Mouse (Mus musculus): ENCODE results near the gene Abat. TPM values are rescaled to one million over a fixed set of nuclear protein-coding genes. Genes with fewer than 3 reads are reported as not detected.

Abat gene
- total RNA-seq, 4 experiments from 2014 or later = 0.94 to 1.8 (median 1.5) TPM

DNA sequence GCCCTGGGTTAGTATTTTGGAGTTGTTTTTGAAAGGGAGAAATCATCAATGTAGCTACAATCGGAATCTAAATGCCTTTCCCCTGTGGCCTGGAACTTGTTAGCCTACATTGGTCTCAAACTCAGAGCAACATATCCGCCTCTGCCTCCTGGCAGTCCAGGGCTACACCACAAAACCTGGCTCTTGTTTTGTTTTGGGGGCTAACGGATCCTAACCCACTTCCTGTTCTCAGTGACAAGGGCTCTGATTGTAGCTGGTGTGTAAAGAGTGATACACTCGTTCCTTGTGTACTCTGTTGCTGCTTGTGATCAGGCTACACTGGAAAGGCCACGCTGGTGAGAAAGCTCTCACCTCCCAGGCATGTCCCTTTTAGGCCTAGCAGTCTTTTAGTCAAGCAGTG, 118.2 kb downstream of the Abat start:
- no peak for DNase-seq (ENCODE audit: low spot score in 2 of 2)

DNA sequence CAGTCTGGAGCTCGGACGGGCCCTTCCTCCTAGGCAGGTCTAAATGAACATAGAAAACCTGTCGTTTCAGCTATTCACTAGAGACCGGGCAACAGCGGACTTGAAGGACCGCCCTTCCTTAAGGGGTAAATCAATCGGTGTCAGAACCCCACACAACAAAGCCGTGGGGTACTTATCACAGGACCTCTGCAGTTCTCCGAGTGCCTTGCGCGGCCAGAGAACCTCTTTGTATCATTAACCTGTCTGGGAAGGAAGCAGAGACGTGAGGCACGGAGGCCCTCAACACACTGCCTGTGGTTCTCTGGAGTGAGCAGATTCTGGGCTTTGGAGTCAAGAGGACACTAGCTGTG, 123.6 kb downstream of the Abat start:
- DNase-seq (ENCODE audit: low spot score in 2 of 2) = no peak

DNA sequence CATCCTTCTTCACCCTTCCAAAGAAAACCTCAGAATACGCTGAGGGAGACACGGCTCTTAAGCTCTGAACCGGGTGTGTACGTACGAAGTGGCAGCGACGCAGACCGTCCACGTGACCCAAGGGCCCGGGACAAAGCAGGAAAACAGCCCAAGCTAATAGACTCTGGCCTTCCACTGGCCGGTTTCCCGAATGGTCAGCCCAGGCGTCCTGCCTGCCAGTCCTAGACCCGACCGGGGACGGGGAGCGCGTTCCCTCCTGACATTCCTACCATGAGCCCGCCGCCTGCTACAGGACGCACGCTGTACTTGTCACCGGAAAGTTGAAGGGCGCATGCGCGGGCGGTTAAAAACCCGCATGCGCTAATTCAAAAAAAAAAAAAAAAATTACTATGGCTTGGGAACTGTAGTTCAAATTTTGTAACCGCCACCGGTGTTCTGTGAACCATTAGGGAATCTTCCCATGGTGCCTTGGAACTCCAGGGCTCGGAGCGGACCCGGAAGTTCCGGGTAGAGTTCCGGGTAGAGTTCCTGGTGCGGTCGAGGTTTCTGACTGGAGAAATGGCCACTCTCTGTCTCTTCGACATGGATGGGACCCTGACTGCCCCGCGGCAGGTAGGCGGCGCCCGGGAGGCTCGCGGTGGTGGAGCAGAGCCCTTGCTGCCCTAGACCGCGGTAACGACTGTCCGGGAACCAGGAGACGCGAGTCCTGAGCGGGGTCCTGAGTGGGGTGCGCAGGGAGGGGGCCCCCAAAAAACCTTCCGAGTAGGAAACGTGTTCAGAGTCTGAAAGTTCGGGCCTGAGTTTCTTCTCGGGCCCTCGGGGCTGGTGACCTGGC, 124.2 kb downstream of the Abat start, which contains the start of the genes Pmm2 and Tmem186:
Pmm2 (plus strand) TSS at position 458 of the 835 bp plus-strand sequence.
Tmem186 (minus strand) TSS at position 496 of the 835 bp plus-strand sequence.
- DNase-seq (ENCODE audit: low spot score in 2 of 2) = peak; percentile 63 to 80

DNA sequence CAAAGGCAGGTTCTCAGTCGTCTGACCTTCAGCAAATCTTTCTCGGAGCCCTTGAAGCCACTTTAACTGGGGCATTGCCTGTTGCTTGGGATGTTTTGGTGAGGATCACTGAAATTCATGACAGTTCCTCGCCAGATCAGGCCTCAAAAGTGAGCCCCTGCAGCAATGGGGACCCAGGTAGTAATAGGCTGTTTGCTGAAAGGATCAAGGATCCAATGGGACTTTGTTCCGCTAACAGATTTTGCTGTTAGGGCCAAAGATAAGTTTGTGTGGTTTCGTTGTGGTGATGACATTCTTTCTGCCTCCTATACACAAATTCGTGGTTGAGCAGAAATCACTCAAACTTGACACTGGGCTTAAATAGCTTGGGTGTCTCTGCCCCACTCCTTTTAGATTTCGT, 124.9 kb downstream of the Abat start:
- DNase-seq (ENCODE audit: low spot score in 2 of 2) = no peak

DNA sequence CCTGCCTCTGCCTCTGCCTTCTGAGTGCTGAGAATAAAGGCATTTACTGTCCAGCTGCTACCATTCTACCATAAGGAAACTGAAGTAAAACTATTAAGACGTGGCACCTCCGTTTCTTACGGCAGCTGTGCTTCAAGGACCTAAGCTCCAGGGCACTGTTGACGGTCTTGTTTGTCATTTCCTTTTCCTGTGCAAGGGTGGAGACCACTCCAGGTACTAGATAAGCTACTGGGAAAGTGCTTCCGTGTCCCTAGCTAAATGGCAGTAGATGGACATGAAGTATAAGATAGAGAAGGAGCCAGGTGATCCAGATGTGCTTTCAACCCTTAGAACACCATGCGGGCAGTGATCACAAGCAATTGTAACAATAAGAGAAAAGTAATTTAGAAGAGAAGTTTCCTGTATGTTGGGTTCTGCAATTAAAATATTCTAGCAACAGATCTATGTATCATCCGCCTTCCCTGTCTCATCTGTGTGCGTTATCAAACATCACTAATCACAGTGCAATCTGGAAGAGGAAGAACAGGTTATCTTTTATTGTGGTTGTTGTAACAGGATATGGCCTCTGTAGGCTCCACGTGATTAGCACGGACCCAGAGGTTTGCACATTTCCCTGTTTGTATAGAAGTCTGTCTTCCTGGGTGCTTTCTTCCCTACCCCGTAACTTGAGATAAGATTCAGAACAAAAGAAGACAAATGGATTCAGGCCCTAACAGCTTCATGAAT, 126.4 kb downstream of the Abat start:
- DNase-seq (ENCODE audit: low spot score in 2 of 2) = no peak

DNA sequence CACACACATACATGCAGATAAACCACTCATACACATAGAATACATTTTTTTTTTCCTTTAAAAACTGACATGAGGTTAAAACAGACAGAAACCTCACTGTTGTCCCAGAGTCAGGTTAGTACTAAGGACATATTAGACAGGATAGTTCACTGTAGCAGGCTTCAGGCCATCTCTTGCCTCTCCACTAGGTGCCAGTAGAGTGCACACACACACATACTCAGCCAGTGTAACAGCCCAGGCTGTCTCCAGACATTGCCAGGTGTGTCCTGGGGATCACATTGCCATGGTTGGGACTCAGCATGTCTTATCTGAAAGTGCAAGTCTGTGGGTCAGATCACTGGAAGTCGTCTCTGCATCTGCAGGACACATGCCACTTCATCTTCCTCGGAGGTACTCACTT, 130.6 kb downstream of the Abat start:
- DNase-seq (ENCODE audit: low spot score in 2 of 2) = no peak

DNA sequence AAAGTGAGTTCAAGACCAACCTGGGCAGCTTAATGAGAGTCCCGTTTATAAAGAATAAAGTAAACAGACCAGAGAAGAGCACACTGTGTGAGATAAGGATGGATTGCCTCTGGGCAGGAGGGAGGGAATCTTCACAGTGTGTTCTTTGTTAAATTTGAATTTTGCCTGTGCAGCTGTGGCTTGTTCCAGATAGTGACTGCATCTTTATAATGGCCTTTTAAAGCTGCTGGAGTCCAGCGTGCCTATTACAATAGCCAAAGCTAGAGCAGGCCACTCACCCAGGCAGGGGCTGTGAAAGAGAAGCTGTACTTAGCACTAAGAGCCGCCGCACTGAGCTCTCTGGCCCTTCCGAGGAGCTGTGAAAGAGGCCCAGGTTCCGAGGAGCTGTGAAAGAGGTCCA, 132.3 kb downstream of the Abat start:
- no peak for DNase-seq (ENCODE audit: low spot score in 2 of 2)

DNA sequence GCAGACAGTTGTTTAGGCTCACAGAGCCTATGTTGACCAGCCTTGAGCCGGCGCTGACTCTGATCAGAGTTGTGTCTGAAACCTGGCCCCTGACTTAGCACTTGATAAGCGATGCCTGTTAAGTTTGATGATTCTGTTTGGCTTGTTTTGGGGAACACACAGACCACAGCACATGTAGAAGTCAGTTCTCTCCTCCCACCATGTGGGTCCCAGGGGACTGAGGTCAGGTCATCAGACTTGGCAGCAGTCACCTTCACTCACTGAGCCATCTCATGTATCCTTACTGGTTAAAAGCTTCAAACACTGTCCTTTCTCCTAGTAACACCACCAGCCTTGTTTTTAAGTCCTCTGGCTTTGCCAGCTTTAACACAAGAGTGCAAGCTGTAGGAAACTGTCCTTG, 136.8 kb downstream of the Abat start:
- no peak for DNase-seq (ENCODE audit: low spot score in 2 of 2)

DNA sequence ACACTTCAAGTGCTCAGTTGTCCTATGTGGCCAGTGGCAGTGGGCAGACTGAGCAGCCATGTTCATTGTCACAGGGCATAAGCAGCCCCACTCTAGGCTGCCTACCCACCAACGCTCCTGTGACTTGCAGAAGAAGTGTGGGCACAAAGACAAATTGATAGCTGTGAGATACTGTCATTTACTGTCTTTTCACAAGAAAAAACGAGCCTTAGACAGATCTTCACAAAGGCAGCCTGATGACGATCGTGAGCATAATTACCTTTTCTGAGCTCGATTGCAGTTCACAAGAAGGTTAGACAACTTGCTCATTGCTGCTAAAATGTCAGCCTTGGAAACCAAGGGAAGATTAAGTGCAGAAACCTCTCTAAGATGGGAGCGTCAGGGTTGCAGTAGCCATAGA, 141.9 kb downstream of the Abat start:
- DNase-seq (ENCODE audit: low spot score in 2 of 2) = no peak

DNA sequence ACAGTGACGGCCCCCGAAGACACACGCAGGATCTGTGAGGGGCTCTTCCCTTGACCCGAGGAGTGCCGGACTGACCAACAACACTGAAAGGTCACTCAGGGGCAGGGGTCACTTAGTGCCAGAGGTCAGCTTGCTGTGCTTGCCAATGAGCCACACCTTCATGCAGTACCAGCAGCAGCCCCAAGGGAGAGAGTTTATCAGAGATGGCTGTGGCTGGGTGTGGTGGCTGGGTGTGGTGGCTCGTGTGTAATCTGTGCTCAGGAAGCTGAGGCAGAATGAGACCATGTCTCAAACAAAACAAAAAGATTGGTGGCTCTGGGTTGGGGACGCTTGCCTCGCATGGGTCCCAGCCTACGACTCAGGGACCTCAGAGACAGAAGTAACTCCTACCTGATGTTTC, 142.4 kb downstream of the Abat start:
- no peak for DNase-seq (ENCODE audit: low spot score in 2 of 2)

DNA sequence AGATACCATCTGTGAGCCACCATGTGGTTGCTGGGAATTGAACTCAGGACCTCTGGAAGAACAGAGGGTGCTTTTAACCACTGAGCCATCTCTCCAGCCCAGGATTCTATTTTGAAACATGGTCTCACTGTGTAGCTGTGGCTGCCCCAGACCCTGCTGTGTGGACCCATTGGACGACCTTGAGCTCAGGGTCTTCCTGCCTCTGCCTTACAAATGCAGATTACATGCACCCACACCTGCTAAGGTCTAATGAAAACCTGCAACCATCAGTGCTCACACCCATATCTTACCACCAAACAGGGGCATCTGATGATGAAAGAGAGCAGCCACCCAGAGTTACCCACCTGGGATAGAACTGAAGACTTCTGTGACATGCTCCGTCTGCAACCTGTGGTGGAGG, 143.0 kb downstream of the Abat start:
- no peak for DNase-seq (ENCODE audit: low spot score in 2 of 2)

DNA sequence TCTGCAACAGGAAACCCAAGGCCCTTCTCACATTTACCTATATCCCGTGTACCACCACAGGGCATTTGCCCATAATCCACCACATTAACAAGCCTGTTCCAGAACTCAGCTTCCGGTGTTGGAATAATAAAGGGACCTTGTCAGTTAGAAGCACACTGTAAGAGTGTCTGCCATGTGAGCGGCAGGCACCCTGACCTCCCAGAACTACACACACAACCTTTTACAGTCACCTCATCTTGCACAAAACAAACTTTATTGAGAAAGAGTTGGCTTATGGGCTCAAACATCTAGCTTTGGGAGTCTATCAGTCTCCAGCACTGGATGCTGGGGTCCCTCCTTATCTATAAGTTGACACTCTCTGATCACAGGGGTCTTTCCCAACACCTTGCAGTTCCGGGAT, 145.1 kb downstream of the Abat start:
- DNase-seq (ENCODE audit: low spot score in 2 of 2) = no peak

DNA sequence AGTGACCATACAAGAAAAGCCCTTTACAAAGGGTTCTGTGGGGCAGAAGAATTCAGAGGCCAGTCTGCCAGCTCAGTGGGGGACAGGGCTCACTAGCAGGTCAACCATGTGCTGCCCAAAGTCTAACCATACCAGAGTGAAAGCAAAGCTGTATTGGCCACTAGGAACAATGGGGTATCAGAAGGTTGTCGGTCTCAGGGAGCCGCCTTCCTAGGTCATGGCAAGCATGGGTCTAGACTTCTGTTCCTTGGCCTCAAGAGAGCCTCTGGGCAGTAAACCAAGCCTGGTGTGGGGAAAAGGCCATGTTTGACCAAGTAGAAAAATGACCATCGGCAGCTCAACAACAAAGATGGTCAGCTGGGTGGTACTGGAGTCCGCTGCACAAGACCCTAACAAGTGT, 145.5 kb downstream of the Abat start:
- DNase-seq (ENCODE audit: low spot score in 2 of 2) = no peak

DNA sequence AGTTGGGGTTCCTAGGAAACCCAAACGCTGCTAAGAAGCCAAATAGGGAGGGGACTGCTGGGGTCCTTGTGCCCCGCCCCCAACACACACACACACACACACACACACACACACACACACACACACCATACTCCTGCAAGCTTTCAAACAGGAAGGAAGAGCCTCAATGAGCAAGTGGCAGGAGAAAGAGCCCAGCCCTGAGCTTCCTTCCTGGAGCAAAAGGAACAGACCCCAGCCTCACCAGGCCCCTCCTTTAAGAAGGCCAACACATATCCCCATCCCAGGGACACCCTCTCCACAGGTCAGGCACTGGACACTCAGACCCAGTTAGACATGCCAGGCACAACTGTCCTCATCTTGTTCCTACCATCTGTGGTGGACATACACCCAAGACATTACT, 149.8 kb downstream of the Abat start:
- no peak for DNase-seq (ENCODE audit: low spot score in 2 of 2)

DNA sequence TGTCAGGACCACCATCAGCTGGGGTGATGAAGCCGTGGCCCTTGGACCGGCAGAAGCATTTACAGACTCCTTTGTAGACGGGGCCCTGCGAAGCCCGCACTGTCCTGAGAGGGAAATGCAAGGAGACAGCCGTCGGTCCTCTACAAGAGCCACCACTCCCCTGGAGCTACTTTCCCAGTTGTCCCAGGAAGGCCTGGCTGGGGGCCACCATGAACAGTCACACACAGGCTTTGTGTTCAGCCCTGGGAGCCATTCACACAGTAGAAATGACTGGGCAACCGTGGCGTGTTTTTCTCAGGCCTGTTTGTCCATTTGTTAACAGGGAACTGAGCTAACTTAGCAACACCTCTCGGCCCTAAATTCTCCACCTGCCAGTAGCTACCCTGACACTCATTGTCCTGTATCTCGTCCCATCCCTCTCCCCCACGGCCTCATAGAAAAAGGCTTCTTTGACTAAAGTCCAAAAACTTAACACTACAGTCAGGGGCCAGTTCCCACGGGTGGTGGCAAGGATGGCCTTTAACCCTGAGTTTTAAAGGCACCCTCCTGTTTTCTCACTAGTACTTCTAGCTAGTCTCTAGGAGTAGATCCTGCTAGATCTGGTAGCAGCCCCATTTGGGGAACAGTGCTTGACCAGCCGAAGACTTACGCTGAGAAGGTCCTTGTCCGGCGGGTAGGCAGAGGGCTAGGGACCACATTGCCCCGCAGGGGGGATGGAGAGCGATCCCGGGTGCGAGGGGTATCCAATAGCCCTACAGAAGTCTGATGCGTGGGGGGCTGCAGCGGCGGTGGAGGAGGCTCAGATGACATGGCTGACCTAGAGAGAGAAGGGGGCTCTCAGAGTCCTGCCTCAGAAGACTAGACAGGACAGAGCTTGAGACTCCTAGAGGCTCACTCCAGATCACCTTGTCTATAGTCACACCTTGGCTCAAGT, 150.6 kb downstream of the Abat start:
- DNase-seq (ENCODE audit: low spot score in 2 of 2) = no peak

DNA sequence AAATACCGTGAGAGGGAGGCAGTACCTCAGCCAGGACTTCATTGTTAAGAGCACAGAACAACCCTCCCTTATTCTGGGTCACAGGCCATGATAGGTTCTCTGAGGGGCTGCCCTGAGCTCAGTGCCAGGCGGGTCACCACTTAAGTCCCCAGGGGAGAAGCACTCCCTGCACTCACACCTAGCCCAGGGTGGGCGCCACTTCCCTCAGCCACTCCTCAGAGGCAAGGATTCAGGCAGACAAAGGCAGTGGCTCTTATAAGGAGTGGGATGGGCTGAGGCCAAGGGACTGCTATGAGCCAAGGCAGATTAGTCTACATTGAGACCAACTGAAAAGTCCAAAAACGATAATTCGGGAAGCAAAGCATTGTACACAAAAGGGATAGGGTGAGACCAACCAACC, 152.1 kb downstream of the Abat start:
- no peak for DNase-seq (ENCODE audit: low spot score in 2 of 2)

DNA sequence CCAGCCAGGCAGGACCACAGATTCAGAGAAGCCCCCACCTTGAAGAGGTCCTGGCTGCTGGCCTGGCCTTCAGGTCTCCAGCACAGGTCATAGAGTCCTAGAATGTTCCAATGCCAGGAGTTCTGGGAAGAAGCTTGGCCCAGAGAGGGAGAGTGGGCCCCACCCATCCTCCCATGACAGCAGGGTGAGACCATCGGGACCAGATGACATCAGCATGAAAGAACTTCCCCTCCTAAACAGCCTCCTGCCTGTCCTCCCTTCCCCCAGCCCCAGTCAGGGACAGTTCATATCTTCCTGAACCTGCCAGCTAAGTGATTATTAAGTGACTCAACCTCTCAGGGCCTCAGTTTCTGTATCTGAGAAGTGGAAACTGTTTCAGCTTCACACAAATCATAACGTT, 153.2 kb downstream of the Abat start:
- peak; percentile 52 to 55 for DNase-seq (ENCODE audit: low spot score in 2 of 2)

DNA sequence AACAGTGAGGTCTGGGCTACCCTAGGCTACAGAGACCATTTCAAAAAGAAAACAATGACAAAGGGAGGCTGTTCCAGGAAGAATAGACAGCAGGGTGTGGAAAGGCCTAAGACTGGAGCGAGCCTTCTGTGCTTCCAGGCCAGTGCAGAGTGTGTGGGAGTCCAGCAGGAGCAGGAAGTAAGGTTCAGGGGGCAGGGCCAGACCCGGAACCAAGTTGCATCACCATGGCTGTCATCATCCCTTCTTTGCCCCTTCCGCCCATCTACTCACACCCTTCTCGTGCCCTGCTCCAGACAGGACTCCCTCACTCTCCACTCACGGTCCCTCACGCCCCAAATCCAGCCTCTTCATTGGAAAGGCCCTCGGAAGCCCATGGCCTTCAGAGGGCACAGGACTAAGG, 154.0 kb downstream of the Abat start:
- no peak for DNase-seq (ENCODE audit: low spot score in 2 of 2)

DNA sequence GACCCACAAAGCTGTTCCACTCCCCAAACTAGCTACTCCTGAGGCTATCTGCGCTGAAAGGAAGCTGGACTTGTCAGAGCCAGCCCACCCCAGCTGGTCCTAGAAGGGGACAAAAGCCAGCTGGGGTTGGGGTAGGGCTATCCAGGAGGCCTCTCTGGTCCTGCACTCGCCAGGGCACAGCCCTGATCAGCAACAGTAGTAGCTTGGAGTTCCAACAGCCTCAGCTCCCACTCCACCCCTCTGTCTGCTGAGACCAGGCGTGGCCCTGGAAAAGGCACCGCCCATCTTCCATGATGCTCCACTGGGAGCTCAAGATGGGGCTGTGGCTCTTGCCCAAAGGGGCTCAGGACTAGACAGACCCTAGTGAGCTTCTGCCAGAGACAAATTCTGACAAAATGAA, 154.6 kb downstream of the Abat start:
- DNase-seq (ENCODE audit: low spot score in 2 of 2) = peak in 1 of 2 experiments; percentile 17

DNA sequence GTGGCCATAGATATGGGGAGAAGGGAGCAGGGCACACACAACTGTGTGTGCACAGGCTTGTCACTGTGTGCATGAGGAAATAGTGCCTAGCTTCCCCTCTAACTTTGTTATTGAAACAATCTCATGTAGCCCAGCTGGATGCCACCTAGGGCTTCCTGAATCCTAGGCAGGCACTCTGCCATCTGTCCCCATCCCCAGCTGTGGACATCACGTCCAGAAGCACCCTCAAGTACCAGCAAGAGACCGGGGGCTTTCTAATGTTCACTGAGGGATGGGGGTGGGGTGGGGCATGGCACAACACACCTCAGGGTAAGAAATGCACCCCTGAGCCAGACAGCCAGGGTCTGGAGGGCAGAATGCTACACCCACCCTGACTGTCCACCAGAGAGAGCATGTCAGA, 155.2 kb downstream of the Abat start:
- DNase-seq (ENCODE audit: low spot score in 2 of 2) = no peak

DNA sequence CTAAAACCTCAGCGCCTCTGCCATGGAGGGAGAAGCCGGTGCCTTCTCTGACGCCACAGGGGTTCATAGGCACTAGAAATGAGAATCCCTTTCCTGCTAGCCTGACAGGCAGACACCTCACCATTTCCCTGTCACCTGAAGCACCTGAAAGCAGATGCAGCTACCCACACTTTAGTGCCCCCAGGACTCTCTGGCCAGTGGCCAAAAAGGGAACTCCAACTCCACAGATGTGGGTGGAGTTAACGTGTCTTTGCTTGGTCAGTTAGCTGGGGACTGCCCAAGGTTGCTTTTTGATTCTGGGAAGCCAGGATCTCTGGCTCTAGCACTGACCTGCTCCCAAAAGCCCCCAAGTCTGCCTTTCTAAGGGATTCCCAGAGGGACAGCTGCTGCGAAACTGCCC, 156.2 kb downstream of the Abat start:
- no peak for DNase-seq (ENCODE audit: low spot score in 2 of 2)

Measured in gastrocnemius, adult 8-10 months (tissue).